Mouse (Mus musculus) CD8-positive naive resting alpha-beta T cell, adult 2 months (primary cell): ENCODE data around the gene Rfxap.

Experiments
- DNase-seq, 2 experiments: peaks; one replicate each; pipeline ENCODE4 v3.0.0; 2022; ENCODE audit warnings: low read depth in 2 of 2, low spot score in 2 of 2

Rfxap gene

DNA sequence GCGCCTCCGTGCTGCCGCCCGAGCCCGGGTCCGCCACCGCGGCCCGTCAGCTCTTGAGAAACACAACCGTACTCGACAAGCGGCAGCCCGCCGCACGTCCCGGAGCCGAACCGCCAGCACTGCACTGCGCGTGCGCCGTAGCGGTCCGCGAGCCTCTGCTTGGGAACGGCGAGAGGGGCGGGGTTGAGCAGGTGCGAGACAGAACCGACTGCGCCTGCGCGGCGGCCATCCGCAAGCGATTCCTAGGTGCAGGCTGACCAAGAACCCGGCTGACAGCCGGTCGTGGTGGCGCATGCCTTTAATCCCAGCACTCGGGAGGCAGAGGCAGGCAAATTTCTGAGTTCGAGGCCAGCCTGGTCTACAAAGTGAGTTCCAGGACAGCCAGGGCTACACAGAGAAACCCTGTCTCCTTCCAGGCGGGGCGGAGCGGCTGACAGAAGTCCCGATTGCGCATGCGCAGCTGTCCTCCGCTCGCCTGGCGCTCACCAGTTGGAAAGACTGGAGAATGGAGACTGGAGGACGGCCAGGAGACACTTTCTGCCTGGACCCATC is at the start of gene Rfxap:
Gene Rfxap, minus strand, starts transcription at position 126 of the 552 bp plus-strand sequence.
- peak; percentile 92 for DNase-seq

DNA sequence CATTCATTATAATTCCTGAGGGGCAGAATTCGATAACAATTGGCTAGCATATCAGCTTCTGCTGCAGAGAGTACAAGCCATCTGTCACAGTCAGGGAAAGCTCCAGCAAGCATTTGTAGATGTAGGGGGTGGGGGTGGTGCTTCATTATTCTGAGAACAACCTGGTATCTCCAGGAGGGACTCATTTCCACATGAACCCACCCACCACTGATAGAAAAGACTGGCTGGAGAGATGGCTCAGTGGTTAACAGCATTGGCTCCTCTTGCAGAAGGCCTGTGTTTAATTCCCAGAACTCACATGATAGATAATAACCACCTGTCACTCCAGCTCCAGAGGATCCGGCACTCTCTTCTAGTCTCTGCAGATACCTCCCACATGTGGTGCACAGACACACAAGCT is 27.8 kb upstream of the Rfxap start:
- DNase-seq: no peak

DNA sequence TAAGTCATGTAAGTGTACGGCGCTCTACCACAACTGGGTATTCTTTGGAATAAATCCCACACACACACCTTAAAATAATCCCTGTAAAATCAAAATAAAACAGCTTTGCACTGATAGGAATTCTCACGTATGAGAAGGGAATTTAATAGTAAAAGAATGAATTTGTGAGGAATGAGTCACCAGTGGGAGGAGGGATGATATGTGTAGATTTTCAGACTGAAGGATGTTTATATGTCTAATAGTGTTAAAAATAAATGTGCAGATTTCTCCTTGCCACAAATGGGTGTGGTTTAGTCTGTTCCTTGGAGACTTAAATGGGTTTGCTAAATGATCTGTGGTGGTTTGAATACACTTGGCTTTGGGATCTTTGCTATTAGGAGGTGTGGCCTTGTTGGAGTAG is 24.9 kb upstream of the Rfxap start:
- no peak for DNase-seq

DNA sequence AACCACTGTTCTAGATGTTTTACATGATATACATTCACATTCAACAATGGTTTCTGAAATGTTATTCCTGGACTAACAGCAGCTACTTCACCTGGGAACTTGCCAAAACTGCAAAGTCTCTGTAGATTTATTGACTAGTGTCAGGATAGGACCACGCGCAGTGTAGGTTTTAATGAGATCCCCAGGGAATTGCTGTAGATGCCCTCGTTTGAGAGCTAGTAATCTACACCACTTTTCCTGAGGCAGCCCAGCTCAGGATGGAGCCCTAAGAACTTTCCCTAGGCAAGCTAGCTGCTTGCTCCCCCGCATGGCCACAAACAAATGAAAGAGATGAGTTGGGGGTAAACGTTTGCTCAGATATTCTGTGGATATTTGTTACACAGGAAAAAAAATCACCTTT is 14.9 kb upstream of the Rfxap start:
- no peak for DNase-seq

DNA sequence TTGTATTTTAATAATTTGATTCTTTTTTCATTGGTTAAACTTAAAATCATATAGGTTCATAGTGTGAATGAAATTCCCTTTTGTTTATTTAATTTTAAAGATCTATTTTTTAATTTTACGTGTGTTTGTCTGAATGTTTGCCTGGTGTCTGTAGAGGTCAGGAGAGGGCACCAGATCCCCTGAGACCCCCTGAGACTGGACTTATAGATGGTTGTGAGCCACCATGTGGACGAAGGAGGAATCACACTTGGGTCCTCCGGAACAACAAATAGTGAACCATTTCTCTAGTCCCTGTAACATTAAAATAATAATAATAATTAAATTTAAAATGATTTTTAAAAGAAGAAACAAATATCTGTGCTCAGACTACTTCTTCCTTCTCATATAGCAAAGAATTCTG is 7.7 kb upstream of the Rfxap start:
- DNase-seq: peak; percentile 20 to 29

DNA sequence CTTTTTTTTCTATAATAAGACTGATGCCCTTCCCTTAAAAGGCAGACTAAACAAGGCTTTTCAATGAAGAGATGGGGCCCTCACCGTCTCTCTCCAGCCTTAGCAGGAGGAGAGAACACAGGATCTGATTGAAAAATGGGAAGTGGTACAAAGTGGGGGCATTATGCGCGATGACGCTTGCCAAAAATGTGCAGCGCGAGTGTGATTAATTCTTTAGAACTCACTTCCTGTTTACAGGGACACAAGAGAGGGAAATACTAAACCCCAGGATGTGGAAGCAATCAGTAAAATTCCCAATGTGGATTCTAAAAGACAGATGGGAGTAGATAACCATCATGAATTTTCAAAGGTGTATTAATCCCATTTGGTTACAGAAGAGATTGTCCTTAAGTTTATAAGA is 7.0 kb upstream of the Rfxap start:
- DNase-seq: no peak

DNA sequence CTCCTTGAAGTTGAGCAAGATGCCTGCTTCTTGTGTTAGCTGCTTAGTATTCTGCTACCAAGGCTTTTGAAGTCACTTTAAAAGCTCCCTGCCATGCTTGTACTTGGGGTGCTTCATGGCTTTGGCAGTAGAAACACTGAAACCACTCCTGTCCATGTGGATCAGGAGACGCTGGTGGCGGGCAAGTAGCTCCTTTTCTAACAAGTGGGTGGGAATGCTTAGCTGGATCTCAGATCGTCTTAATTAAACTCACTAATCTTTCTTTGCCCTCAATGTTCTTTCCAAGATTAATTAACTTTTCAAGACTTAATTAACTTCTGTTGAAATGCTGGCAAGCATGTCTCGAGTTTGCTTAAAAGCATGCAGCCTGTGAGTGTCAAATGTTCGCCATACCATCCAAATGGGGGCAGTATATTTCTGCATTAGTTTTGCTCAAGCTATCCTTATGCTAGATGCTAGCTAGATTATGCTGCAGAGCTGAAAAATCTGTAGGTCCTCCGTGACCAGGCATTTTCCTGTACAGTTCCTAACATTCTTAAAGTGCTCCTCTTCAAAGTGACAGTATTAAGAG is 5.9 kb upstream of the Rfxap start:
- no peak for DNase-seq

DNA sequence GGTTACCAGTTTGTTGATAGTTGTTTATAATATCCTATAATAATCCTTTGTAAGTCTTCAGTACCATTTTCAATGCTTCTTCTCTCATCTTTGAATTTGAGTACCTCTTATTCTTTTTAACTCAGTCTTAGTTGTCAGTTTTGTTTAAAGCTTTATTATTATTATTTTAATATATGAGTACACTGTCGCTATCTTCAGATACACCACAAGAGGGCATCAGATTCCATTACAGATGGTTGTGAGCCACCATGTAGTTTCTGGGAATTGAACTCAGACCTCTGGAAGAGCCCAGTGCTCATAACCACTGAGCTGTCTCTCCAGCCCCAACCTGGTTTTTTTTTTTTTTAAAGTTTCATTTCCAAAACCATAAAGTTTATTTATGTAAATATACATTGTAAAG is 4.0 kb upstream of the Rfxap start:
- no peak for DNase-seq

DNA sequence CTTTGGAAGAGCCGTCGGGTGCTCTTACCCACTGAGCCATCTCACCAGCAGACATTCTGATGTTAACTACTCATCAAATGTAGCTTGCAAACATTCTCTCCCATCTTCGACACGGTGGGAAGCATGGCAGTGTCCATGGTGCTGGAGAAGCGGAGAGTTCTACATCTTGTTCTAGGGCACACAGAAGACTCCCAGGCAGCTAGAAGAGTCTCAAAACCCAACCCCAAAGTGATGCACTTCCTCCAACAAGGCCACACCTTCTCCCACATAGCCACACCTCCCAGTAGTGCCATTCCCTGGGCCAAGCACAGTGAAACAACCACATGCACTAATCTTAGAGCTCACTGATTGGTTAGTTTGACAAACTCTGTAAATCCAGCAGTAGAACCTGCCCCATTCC is 1.5 kb upstream of the Rfxap start:
- DNase-seq: peak in 1 of 2 experiments; percentile 6

DNA sequence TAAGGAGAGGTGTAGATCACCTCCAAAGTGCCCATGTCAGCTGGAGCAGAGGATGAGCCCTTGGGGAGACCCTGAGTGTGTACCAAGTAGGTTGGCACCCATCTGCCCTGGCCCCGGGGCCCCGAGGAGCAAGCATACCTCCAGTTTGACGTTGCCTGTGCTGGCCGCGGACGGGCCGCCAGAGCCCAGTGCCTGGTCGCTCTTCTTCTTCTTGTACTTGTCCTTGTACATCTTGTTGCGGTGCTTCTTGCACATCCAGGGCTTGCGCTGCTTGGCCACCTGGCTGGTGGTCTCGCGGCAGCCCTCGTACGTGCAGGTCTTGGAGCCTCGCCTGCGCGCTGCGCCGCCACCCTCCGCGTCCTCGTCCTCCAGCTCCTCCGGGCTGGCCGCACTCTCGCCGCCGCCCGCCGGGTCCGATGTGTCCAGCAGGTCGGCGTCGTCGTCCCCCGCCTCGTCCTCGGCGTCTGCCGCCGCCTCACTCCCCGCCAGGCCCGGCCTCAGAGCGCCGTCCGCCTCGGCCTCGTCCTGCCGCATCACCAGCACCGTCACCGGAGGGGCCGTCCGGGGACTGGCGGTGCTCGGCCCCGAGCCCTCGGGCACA is 430 bp downstream of the Rfxap start:
- DNase-seq: peak in 1 of 2 experiments; percentile 17

DNA sequence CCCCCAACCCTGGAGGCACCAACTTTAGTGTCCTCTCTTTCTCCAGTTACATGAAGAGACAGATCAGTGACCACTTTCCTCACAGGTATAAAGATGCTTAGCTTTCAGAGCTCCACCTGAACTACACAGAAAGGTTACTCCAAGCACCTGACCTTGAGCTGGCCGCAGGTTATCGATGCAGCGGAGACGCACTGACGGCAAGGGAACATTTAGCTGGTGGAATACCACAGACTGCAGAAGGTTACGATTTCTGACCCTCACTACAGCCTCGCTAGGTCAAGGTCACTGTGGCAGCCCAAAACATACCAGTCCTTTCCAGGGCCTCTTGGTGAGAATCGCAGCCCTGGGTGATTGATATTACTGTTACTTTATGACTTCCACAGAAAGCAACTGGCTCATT is 3.9 kb downstream of the Rfxap start:
- no peak for DNase-seq

DNA sequence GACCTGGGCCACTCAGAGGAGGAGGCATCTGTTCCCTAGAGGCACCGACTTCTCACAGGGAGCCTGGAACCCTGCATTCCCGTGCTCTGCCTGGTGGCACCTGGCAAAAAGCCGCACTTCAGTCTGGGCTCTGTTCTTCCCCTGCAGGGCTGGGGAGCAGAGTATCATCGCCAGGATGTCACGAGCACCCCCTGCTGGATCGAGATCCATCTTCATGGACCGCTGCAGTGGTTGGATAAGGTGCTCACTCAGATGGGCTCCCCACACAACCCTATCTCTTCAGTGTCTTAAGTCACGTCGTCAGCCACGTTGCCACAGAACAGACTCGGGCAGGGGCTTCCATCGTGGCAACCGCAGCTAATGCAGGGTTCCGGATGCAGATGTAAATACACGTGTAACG is 10.4 kb downstream of the Rfxap start:
- peak in 1 of 2 experiments; percentile 27 for DNase-seq

DNA sequence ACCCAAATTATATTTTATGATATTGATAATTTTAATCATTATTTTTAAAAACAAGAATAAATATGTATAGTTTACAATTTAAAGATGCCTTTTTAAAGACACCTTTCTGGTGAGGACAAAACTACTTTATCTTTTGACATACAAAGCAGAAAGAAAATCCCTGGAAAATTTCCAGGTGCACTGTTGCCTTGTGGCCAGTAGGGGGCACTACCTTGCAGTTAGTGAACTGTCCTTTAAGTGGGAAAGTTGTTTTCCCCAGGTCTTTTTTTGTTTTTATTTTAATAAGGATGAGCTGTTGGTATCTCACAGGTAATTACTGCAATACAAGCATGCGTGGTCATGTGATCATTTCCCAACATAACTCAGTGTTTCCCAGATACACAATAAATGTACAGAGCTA is 11.8 kb downstream of the Rfxap start:
- no peak for DNase-seq

DNA sequence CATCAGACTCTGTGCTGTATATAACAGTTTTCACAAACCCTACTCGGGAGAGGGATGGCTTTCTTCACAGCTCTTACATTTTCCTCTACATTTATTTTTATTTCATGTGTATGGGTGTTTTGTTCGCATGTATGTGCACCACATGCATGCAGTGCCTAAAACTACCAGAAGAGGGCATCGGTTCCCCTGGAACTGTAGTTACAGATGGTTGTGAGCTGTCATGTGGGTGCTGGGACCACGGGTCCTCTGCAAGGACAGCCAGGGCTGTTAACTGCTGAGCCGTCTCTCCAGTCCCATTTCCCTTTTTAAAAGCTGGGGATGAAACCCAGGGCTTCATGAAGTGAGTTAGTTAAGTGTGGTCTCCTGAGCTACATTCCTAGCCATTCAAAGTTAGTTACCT is 12.2 kb downstream of the Rfxap start:
- peak in 1 of 2 experiments; percentile 12 for DNase-seq

DNA sequence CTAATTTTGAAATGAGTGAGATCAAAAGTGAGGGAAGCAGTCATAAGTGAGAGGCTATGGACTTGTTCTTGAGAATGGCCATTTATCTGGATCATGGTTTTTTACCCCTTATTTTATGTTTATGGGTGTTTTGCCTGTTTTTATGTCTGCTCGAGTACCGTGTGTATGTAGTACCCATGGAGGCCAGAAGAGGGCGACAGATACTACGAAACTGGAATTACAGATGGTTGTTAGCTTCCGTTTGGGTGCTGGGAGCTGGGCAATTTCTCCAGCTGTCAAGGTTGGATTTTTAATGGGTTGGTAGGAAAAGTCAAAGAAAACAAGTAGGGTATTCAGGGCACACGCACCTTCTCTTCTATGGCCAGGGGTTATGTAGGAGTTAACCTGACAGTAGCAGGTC is 13.8 kb downstream of the Rfxap start:
- DNase-seq: no peak

DNA sequence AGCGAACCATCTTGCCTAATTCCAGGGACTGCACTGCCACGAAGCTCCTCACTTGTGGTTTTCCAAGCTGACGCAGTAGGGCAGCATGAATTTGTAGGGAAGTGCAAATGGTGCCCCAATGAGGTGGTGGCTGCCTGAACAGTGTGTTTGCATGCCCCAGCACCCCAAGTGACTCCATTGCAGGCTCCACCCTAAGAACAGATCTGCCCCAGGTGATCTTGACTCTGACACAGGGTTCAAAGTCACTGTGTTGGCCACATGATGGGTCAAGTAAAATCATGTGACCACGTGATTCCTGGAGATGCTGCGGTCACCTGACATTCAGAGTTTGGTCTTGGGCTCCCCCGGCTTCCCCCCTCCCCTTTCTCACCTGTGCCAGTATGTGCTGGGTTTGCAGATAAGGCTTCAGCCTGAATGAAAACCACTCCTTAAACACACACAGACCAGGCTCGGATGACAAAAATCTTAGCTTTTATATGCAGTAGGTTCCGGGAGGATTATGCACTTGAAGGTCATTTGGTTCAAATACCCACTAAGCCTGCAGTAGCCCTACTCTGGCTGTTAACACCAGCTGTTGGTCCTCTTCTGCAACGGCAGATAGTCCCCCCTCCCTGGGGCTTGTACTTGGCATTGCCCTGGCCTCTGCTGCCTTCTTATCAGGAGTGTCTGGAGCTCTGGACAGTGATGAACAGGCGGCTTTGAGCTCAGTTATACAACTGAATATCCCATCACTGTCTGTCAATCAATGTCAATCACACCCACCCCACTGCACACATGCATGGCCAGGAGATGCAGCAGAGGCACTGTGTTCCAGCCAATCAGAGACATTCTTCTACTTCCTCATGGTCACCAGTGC is 15.5 kb downstream of the Rfxap start:
- DNase-seq: no peak

DNA sequence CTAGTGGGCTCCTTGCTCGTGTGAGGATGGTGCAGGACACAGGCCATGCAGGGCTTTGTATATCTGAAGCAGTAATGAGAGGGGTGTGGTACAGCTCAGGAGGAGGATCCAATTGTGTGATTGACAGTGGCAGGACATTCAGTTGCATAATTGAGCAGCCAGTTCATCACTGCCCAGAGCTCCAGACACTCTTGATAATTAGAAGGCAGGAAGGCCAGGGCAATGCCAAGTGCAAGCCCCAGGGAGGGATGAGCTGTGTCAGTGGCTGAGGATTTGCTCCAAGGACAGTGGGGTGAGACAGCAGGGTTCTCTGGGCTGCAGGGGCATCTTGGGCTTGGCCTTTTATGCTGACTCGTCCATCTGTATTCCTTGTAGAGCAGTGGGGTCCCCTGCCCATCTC is 17.0 kb downstream of the Rfxap start:
- no peak for DNase-seq

DNA sequence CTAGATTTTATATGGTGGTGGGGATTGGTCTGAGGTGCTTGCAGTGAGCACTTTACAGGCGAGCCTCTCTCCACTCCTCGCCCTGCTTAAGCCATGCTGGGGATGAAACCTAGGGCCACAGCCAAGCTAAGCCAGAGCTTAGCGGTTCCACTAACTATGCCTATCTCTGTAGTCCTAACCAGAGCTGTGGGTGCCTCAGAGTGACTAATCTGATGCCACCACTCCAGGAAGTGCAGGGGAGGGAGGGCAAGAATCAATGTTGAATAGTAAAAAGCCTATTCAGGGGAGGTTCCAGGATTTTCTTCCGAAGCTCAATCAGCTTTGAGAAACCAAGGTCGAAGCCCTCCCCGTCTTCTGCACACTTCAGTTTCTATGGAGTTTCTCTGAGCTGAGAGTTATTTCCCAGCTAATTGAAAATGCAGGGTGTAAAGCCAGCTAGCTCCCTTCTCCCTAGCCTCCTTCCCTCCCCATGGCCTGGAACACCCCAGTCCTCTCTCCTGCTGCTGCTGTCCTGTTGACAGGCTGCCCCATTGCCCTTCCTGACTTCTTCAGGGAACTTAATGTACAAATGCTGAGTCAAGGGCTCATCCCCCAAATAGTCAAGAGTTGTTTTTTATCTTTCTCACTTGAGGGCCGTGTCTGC is 31.5 kb downstream of the Rfxap start:
- no peak for DNase-seq

DNA sequence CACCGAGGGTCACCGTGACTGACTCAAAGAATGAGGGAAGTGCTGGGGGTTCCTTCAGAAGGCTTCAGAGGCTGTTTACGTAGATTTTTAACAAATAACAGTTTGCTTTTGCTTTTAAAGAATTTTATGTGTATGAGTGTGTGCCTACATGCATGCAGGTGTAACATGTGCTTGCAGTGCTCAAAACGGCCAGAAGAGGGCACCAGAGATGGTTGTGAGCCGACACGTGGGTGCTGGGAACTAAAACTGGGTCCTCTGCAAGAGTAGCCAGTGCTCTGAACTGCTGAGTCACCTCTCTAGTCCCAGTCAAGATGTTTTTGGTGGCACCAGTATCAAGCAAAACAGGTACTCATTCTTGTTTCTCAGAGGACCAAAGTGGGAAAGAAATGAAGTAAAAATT is 34.0 kb downstream of the Rfxap start:
- DNase-seq: no peak

DNA sequence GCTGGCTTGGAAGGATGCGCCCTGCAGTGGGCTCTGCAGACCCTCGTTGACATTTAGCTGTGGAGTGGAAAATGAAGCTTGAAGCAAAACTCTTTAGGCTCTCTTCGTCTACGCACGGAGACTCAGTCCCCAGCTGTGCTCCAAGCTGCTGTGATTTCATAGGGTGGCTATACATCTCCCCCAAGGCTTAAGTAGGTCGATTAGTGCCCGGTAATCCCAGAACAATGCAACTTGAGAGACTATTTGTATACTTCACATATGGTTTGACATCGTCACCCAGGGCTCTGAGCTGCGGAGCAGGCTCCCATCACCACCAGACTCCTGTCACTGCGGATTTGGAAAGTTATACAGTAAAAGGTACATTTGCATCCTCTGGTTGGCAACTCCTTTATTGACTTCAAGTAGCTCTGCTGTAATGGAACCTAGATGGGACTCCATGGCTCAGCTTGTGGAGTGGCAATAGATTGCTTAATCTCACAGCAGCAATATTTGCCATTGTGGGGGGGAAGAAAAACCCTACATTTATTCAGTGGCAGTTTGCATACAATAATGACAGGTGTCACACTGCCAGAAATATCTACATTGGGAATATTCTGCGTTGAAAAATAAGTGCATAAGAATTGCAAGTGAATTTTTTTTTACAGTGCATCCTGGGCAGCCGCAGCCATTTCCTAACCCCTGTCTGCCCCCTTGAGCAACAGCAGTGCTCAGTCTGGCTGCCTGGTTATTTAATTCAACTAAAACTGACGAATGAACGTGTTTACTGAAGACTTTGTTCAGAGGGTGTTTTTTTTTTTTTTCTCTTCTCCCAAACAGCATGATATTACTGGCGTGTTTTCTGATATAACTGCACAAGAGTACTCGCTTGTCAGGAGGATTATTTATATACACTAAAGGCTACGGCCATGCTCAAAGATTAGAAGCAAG is 38.0 kb downstream of the Rfxap start:
- DNase-seq: no peak

DNA sequence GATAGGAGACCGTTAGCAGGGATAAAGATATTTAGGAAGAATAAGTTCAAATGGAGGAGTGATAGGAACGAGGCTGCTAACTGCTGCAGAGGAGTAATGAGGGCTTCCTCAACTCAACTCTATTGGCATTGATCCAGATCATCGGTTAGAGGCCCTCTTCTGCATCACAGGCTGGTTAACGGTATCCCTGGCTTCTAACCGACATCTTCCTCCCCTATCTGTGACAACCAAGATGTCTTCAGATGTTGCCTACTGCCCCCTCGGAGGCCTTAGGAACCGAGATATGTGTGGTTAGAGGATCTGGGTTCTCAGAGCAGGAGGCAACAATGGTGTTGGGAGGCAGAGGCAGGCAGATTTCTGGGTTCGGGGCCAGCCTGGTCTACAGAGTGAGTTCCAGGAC is 39.0 kb downstream of the Rfxap start:
- no peak for DNase-seq
